Mouse (Mus musculus) CH12.LX (cell line): ENCODE measurements around the gene Cybc1. TPM values are rescaled to one million over a fixed set of nuclear protein-coding genes. Genes with fewer than 3 reads are reported as not detected.

Experiments
- DNase-seq: peaks from one replicate; pipeline ENCODE4 v3.0.0-alpha.2; 2013; ENCODE audit errors: extremely low read depth
- H3K27ac ChIP-seq: 2 replicates; pipeline ENCODE4 v1.5.1; 2012; ENCODE audit warnings: low read depth, mild to moderate bottlenecking, control low read depth, moderate library complexity; ENCODE audit not compliant: insufficient read depth
- H3K27me3 ChIP-seq: replicated peaks from 2 replicates; pipeline ENCODE3; 2012; ENCODE audit warnings: inconsistent platforms
- H3K36me3 ChIP-seq, 2 experiments: replicated peaks in 1 of 2; 2 replicates each; pipeline versions ENCODE3 to v1.6.1; 2012; ENCODE audit warnings: inconsistent platforms in 1 of 2, low read length in 1 of 2, mild to moderate bottlenecking in 1 of 2, mixed read lengths in 1 of 2, moderate library complexity in 1 of 2; ENCODE audit not compliant: control insufficient read depth in 1 of 2, insufficient read depth in 1 of 2
- H3K4me1 ChIP-seq, 2 experiments: 2 replicates each; pipeline ENCODE4 v1.6.1; 2012; ENCODE audit warnings: inconsistent platforms in 1 of 2, moderate library complexity in 1 of 2; ENCODE audit not compliant: insufficient read depth in 2 of 2, control insufficient read depth in 1 of 2
- H3K4me2 ChIP-seq: 2 replicates; pipeline ENCODE4 v1.6.1; 2012; ENCODE audit warnings: low read depth, mild to moderate bottlenecking, control low read depth; ENCODE audit not compliant: poor library complexity, insufficient read depth, severe bottlenecking
- H3K4me3 ChIP-seq, 3 experiments: fragments of 150-350 bp in 1 of 3; sonication (generic) in 1 of 3; replicated peaks in 1 of 3; 2 replicates each; pipeline versions ENCODE3 to v1.5.1; 2011 to 2012; ENCODE audit warnings: low read depth in 2 of 3, low read length in 2 of 3, mild to moderate bottlenecking in 2 of 3, moderate library complexity in 2 of 3, control low read depth in 1 of 3, improper control_type of control experiment in 1 of 3, inconsistent platforms in 1 of 3, mixed read lengths in 1 of 3; ENCODE audit not compliant: poor library complexity in 1 of 3
- H3K79me2 ChIP-seq: replicated peaks from 2 replicates; pipeline ENCODE4 v1.6.1; 2012; ENCODE audit warnings: mild to moderate bottlenecking, moderate library complexity; ENCODE audit not compliant: control insufficient read depth, poor library complexity, insufficient read depth, severe bottlenecking; ENCODE audit errors: extremely low read depth
- H3K9ac ChIP-seq: 2 replicates; pipeline ENCODE4 v1.6.1; 2012; ENCODE audit warnings: low read depth, mild to moderate bottlenecking, control low read depth, moderate library complexity; ENCODE audit not compliant: insufficient read depth
- H3K9me3 ChIP-seq: replicated peaks from 2 replicates; pipeline ENCODE3; 2012; ENCODE audit warnings: low read length, inconsistent platforms, mixed read lengths
- BHLHE40 ChIP-seq: IDR thresholded peaks from 2 replicates; pipeline ENCODE4 v1.6.1; 2011; ENCODE audit warnings: mild to moderate bottlenecking, low read depth, low read length, improper control_type of control experiment
- CHD2 ChIP-seq: IDR thresholded peaks from 2 replicates; pipeline ENCODE4 v1.6.1; 2011; ENCODE audit warnings: low read length, improper control_type of control experiment
- ELF1 ChIP-seq: IDR thresholded peaks from 2 replicates; pipeline ENCODE4 v1.6.1; 2014; ENCODE audit warnings: low read depth, mild to moderate bottlenecking, inconsistent platforms, low read length, improper control_type of control experiment
- EP300 ChIP-seq: IDR thresholded peaks from 2 replicates; pipeline ENCODE4 v1.6.1; 2011; ENCODE audit warnings: low read length, improper control_type of control experiment
- JUN ChIP-seq: IDR thresholded peaks from 2 replicates; pipeline ENCODE4 v1.6.1; 2011; ENCODE audit warnings: low read depth, mild to moderate bottlenecking, low read length, improper control_type of control experiment, moderate library complexity; ENCODE audit not compliant: insufficient read depth
- JUND ChIP-seq: conservative IDR thresholded peaks from 2 replicates; pipeline ENCODE4 v1.6.1; 2011; ENCODE audit warnings: low read depth, low read length, improper control_type of control experiment
- MAFK ChIP-seq: IDR thresholded peaks from 2 replicates; pipeline ENCODE4 v1.6.1; 2011; ENCODE audit warnings: low read length, improper control_type of control experiment; ENCODE audit not compliant: insufficient replicate concordance
- MAX ChIP-seq: IDR thresholded peaks from 2 replicates; pipeline ENCODE4 v1.6.1; 2011; ENCODE audit warnings: low read length, improper control_type of control experiment
- MYC ChIP-seq: IDR thresholded peaks from 2 replicates; pipeline ENCODE4 v1.6.1; 2011; ENCODE audit warnings: low read depth, mild to moderate bottlenecking, improper control_type of control experiment, low read length
- PAX5 ChIP-seq: IDR thresholded peaks from 2 replicates; pipeline ENCODE4 v1.6.1; 2012; ENCODE audit warnings: low read length, inconsistent platforms, mixed read lengths
- RAD21 ChIP-seq: IDR thresholded peaks from 2 replicates; pipeline ENCODE4 v1.6.1; 2011; ENCODE audit warnings: low read depth, mild to moderate bottlenecking, low read length, improper control_type of control experiment, moderate library complexity
- RCOR1 ChIP-seq: conservative IDR thresholded peaks from 2 replicates; pipeline ENCODE4 v1.6.1; 2012; ENCODE audit warnings: low read depth, mild to moderate bottlenecking, inconsistent platforms, low read length, improper control_type of control experiment
- SIN3A ChIP-seq: IDR thresholded peaks from 2 replicates; pipeline ENCODE4 v1.6.1; 2012; ENCODE audit warnings: low read length, improper control_type of control experiment, inconsistent platforms
- SMC3 ChIP-seq: IDR thresholded peaks from 2 replicates; pipeline ENCODE4 v1.6.1; 2011; ENCODE audit warnings: low read depth, low read length, improper control_type of control experiment
- TBP ChIP-seq: conservative IDR thresholded peaks from 2 replicates; pipeline ENCODE4 v1.6.1; 2011; ENCODE audit warnings: low read depth, low read length, improper control_type of control experiment
- TCF12 ChIP-seq: IDR thresholded peaks from 2 replicates; pipeline ENCODE4 v1.6.1; 2014; ENCODE audit warnings: low read depth, mild to moderate bottlenecking, inconsistent platforms, low read length, improper control_type of control experiment
- UBTF ChIP-seq: IDR thresholded peaks from 2 replicates; pipeline ENCODE4 v1.6.1; 2012; ENCODE audit warnings: low read depth, mild to moderate bottlenecking, inconsistent platforms, low read length, improper control_type of control experiment, moderate library complexity
- USF2 ChIP-seq: conservative IDR thresholded peaks from 2 replicates; pipeline ENCODE4 v1.6.1; 2011; ENCODE audit warnings: low read depth, low read length, improper control_type of control experiment
- ZC3H11A ChIP-seq: IDR thresholded peaks from 2 replicates; pipeline ENCODE4 v1.6.1; 2012; ENCODE audit warnings: low read depth, mild to moderate bottlenecking, inconsistent platforms, low read length, improper control_type of control experiment
- dilution Hi-C: fragments of 300-500 bp; cut with MboI; formaldehyde crosslinking; loops from 2 replicates; pipeline ENCODE4 v1.14.3; 2020; ENCODE audit warnings: low sequenced_read_pairs; ENCODE audit not compliant: extremely low pct_unique_long_range_greater_than_20kb, extremely low pct_ligation_motif_present
- in situ Hi-C: fragments of 300-500 bp; cut with MboI; formaldehyde crosslinking; loops from 3 replicates; pipeline ENCODE4 v1.14.3; 2019; ENCODE audit warnings: low sequenced_read_pairs, low pct_ligation_motif_present, low pct_unique_long_range_greater_than_20kb, mixed read lengths
- polyA plus RNA-seq: library from polyadenylated mRNA; unstranded; fragments of >175 nt; gene quantifications from 2 replicates; pipeline ENCODE4 v1.2.1, GENCODE M21; 2012; ENCODE audit warnings: low read depth; ENCODE audit not compliant: insufficient read length
- total RNA-seq, 2 experiments: library from RNA; depleted of rRNA; stranded (reverse); fragments of 300-350 nt in 1 of 2; fragments of >200 nt in 1 of 2; gene quantifications; 2 replicates each; pipeline ENCODE4 v1.2.3; 2012 to 2014

Cybc1 gene
- total and polyA plus RNA-seq, 3 experiments: 51.6 to 60.3 (median 57.4) TPM

- dilution Hi-C loops (no loop called here), in situ Hi-C loops (no loop called here)
- no peak overlapping the region for H3K9ac ChIP-seq
- 0 out of 4 replicates have a peak, but pooled peaks cover 0 to 2% of the 10 kb centered on the region in 2 experiments for H3K4me1 ChIP-seq
- no peak overlapping the region for H3K4me2 ChIP-seq
- H3K27me3 ChIP-seq: no peaks in the 10 kb centered on the region
- H3K9me3 ChIP-seq: no peaks in the 10 kb centered on the region
- H3K27ac ChIP-seq: no peak overlapping the region
- no peak overlapping the region for H3K4me3 ChIP-seq
- DNase-seq: no peak
- TF ChIP-seq MAFK (no peak), TBP (no peak), USF2 (no peak), SMC3 (no peak), JUND (no peak), SIN3A (no peak), JUN (no peak), EP300 (no peak), MAX (no peak), TCF12 (no peak), MYC (no peak), BHLHE40 (no peak), ELF1 (no peak), ZC3H11A (no peak), RCOR1 (no peak), RAD21 (no peak), UBTF (no peak), CHD2 (no peak), PAX5 (no peak)
- no peaks in the 10 kb centered on the region for H3K79me2 ChIP-seq
- peaks cover 40 to 82% of the 10 kb centered on the region in 2 experiments for H3K36me3 ChIP-seq
Measured at GRCm38 (mm10) chr11:121219776-121220175, 9.3 kb downstream of the Cybc1 start.

GRCm38 (mm10) chr11:121216831-121217230 is 12.3 kb downstream of the Cybc1 start:
- no peak for DNase-seq
- Histone ChIP-seq H3K36me3 (peaks cover 15 to 66% of the 10 kb centered on the region in 2 experiments), H3K27me3 (no peaks in the 10 kb centered on the region), H3K9ac (no peak overlapping the region), H3K9me3 (no peaks in the 10 kb centered on the region), H3K79me2 (no peaks in the 10 kb centered on the region), H3K4me3 (no peak overlapping the region), H3K4me1 (0 out of 4 replicates have a peak, but pooled peaks cover 0 to 2% of the 10 kb centered on the region in 2 experiments), H3K27ac (no peak overlapping the region), H3K4me2 (no peak overlapping the region)
- TF ChIP-seq PAX5: no peak
- TF ChIP-seq MYC: no peak
- TF ChIP-seq JUND: no peak
- TF ChIP-seq RCOR1: no peak
- in situ Hi-C loops (no loop called here), dilution Hi-C loops (no loop called here)
